Mouse (Mus musculus): ENCODE data around the gene Stk38. TPM values are rescaled to one million over a fixed set of nuclear protein-coding genes. Genes with fewer than 3 reads are reported as not detected.

Stk38 gene
- 118 and 120 TPM in 2 replicates for polyA plus RNA-seq (2015; fragmentation: Nextera tagmentation; extraction: Ambion mirVana)

GRCm38 (mm10) chr17:29007641-29008325, at the start of gene Stk38:
Gene Stk38, minus strand, starts transcription at chr17:29007995.
- H3K9ac ChIP-seq (ENCODE audit: low read length), result peak within 1 kb of the TSS; percentile 94
- H3K4me3 ChIP-seq (replicated peaks; ENCODE audit: low read length), result peak within 1 kb of the TSS; percentile 94
- peak; percentile 95 for ATAC-seq (ENCODE audit: insufficient read depth, low FRiP score)
- H3K36me3 ChIP-seq (ENCODE audit: control insufficient read depth, insufficient read depth, low read length), result no peaks in the 10 kb centered on the region
- under 1% methylated on average over 64 of the region's 65 CpGs for WGBS
- H3K9me3 ChIP-seq (replicated peaks; ENCODE audit: control insufficient read depth, low read length), result no peaks in the 10 kb centered on the region
- peak within 1 kb of the TSS; percentile 96 for H3K27ac ChIP-seq (ENCODE audit: low read length)
- peak within 1 kb of the TSS; percentile 59 for H3K4me2 ChIP-seq (ENCODE audit: low read depth, low read length)
- H3K27me3 ChIP-seq (ENCODE audit: control insufficient read depth, insufficient read depth, low read length), result no peaks in the 10 kb centered on the region
- H3K4me1 ChIP-seq (ENCODE audit: control insufficient read depth, insufficient read depth, low read length), result peaks cover 15% of the 10 kb centered on the region

- ATAC-seq (ENCODE audit: insufficient read depth, low FRiP score), result no peak
- Histone ChIP-seq H3K36me3 (ENCODE audit: control insufficient read depth, insufficient read depth, low read length) (no peaks in the 10 kb centered on the region), H3K27me3 (ENCODE audit: control insufficient read depth, insufficient read depth, low read length) (no peaks in the 10 kb centered on the region), H3K4me2 (ENCODE audit: low read depth, low read length) (no peak overlapping the region), H3K4me1 (ENCODE audit: control insufficient read depth, insufficient read depth, low read length) (peaks cover 31% of the 10 kb centered on the region), H3K9me3 (replicated peaks; ENCODE audit: control insufficient read depth, low read length) (no peaks in the 10 kb centered on the region), H3K27ac (ENCODE audit: low read length) (no peak overlapping the region), H3K9ac (ENCODE audit: low read length) (no peak overlapping the region), H3K4me3 (replicated peaks; ENCODE audit: low read length) (no peak overlapping the region)
- 65% methylated on average over 11 of the region's 11 CpGs for WGBS
Observed at GRCm38 (mm10) chr17:29057361-29057890, 49.6 kb upstream of the Stk38 start.

GRCm38 (mm10) chr17:29056699-29057151, 48.9 kb upstream of the Stk38 start:
- Histone ChIP-seq H3K9ac (ENCODE audit: low read length) (no peak overlapping the region), H3K36me3 (ENCODE audit: control insufficient read depth, insufficient read depth, low read length) (no peaks in the 10 kb centered on the region), H3K4me3 (replicated peaks; ENCODE audit: low read length) (no peak overlapping the region), H3K27ac (ENCODE audit: low read length) (no peak overlapping the region), H3K4me1 (ENCODE audit: control insufficient read depth, insufficient read depth, low read length) (peaks cover 28% of the 10 kb centered on the region), H3K9me3 (replicated peaks; ENCODE audit: control insufficient read depth, low read length) (no peaks in the 10 kb centered on the region), H3K27me3 (ENCODE audit: control insufficient read depth, insufficient read depth, low read length) (no peaks in the 10 kb centered on the region), H3K4me2 (ENCODE audit: low read depth, low read length) (no peak overlapping the region)
- 7% methylated on average over 8 of the region's 8 CpGs for WGBS
- no peak for ATAC-seq (ENCODE audit: insufficient read depth, low FRiP score)

- Histone ChIP-seq H3K27ac (ENCODE audit: low read length) (0 out of 2 replicates have a peak overlapping the region, but pooled peaks have one; percentile 18), H3K9ac (ENCODE audit: low read length) (no peak overlapping the region), H3K27me3 (ENCODE audit: control insufficient read depth, insufficient read depth, low read length) (no peaks in the 10 kb centered on the region), H3K9me3 (replicated peaks; ENCODE audit: control insufficient read depth, low read length) (no peaks in the 10 kb centered on the region), H3K4me3 (replicated peaks; ENCODE audit: low read length) (no peak overlapping the region), H3K4me2 (ENCODE audit: low read depth, low read length) (no peak overlapping the region), H3K4me1 (ENCODE audit: control insufficient read depth, insufficient read depth, low read length) (peaks cover 28% of the 10 kb centered on the region), H3K36me3 (ENCODE audit: control insufficient read depth, insufficient read depth, low read length) (no peaks in the 10 kb centered on the region)
- 16% methylated on average over 7 of the region's 7 CpGs for WGBS
- no peak for ATAC-seq (ENCODE audit: insufficient read depth, low FRiP score)
Observed at GRCm38 (mm10) chr17:29056207-29056606, 48.4 kb upstream of the Stk38 start.

GRCm38 (mm10) chr17:29055586-29055985, 47.8 kb upstream of the Stk38 start:
- no peak overlapping the region for H3K9ac ChIP-seq (ENCODE audit: low read length)
- H3K27me3 ChIP-seq (ENCODE audit: control insufficient read depth, insufficient read depth, low read length), result no peaks in the 10 kb centered on the region
- no peak overlapping the region for H3K27ac ChIP-seq (ENCODE audit: low read length)
- no peak overlapping the region for H3K4me2 ChIP-seq (ENCODE audit: low read depth, low read length)
- WGBS, result 67% methylated on average over 5 of the region's 5 CpGs
- peaks cover 28% of the 10 kb centered on the region for H3K4me1 ChIP-seq (ENCODE audit: control insufficient read depth, insufficient read depth, low read length)
- ATAC-seq (ENCODE audit: insufficient read depth, low FRiP score), result no peak
- no peak overlapping the region for H3K4me3 ChIP-seq (replicated peaks; ENCODE audit: low read length)
- no peaks in the 10 kb centered on the region for H3K36me3 ChIP-seq (ENCODE audit: control insufficient read depth, insufficient read depth, low read length)
- H3K9me3 ChIP-seq (replicated peaks; ENCODE audit: control insufficient read depth, low read length), result no peaks in the 10 kb centered on the region

GRCm38 (mm10) chr17:29054429-29054828, 46.6 kb upstream of the Stk38 start:
- 72% methylated on average over 6 of the region's 6 CpGs for WGBS
- no peak for ATAC-seq (ENCODE audit: insufficient read depth, low FRiP score)

GRCm38 (mm10) chr17:29053841-29054240, 46.0 kb upstream of the Stk38 start:
- Histone ChIP-seq H3K4me1 (ENCODE audit: control insufficient read depth, insufficient read depth, low read length) (peaks cover 35% of the 10 kb centered on the region), H3K9me3 (replicated peaks; ENCODE audit: control insufficient read depth, low read length) (no peaks in the 10 kb centered on the region), H3K4me2 (ENCODE audit: low read depth, low read length) (no peak overlapping the region), H3K27ac (ENCODE audit: low read length) (peak overlapping the region; percentile 35), H3K9ac (ENCODE audit: low read length) (0 out of 2 replicates have a peak overlapping the region, but pooled peaks have one; percentile 26), H3K27me3 (ENCODE audit: control insufficient read depth, insufficient read depth, low read length) (no peaks in the 10 kb centered on the region), H3K36me3 (ENCODE audit: control insufficient read depth, insufficient read depth, low read length) (no peaks in the 10 kb centered on the region), H3K4me3 (replicated peaks; ENCODE audit: low read length) (no peak overlapping the region)
- ATAC-seq (ENCODE audit: insufficient read depth, low FRiP score), result no peak
- 35% methylated on average over 7 of the region's 7 CpGs for WGBS

More at GRCm38 (mm10) chr17:29054429-29054828, 46.6 kb upstream of the Stk38 start:
- H3K9me3 ChIP-seq (replicated peaks; ENCODE audit: control insufficient read depth, low read length), result no peaks in the 10 kb centered on the region
- no peak overlapping the region for H3K4me2 ChIP-seq (ENCODE audit: low read depth, low read length)
- no peak overlapping the region for H3K9ac ChIP-seq (ENCODE audit: low read length)
- no peak overlapping the region for H3K4me3 ChIP-seq (replicated peaks; ENCODE audit: low read length)
- H3K36me3 ChIP-seq (ENCODE audit: control insufficient read depth, insufficient read depth, low read length), result no peaks in the 10 kb centered on the region
- H3K4me1 ChIP-seq (ENCODE audit: control insufficient read depth, insufficient read depth, low read length), result peaks cover 31% of the 10 kb centered on the region
- H3K27ac ChIP-seq (ENCODE audit: low read length), result peak overlapping the region; percentile 35; the same call in 1 of the 2 replicates
- no peaks in the 10 kb centered on the region for H3K27me3 ChIP-seq (ENCODE audit: control insufficient read depth, insufficient read depth, low read length)

GRCm38 (mm10) chr17:29053067-29053466, 45.3 kb upstream of the Stk38 start:
- WGBS, result 83% methylated on average over 6 of the region's 6 CpGs
- Histone ChIP-seq H3K9ac (ENCODE audit: low read length) (no peak overlapping the region), H3K27me3 (ENCODE audit: control insufficient read depth, insufficient read depth, low read length) (no peaks in the 10 kb centered on the region), H3K36me3 (ENCODE audit: control insufficient read depth, insufficient read depth, low read length) (no peaks in the 10 kb centered on the region), H3K4me1 (ENCODE audit: control insufficient read depth, insufficient read depth, low read length) (peaks cover 38% of the 10 kb centered on the region), H3K27ac (ENCODE audit: low read length) (no peak overlapping the region), H3K4me3 (replicated peaks; ENCODE audit: low read length) (no peak overlapping the region), H3K9me3 (replicated peaks; ENCODE audit: control insufficient read depth, low read length) (no peaks in the 10 kb centered on the region), H3K4me2 (ENCODE audit: low read depth, low read length) (no peak overlapping the region)
- no peak for ATAC-seq (ENCODE audit: insufficient read depth, low FRiP score)

GRCm38 (mm10) chr17:29050791-29051190, 43.0 kb upstream of the Stk38 start:
- peak overlapping the region; percentile 21; the same call in 1 of the 2 replicates for H3K4me2 ChIP-seq (ENCODE audit: low read depth, low read length)
- ATAC-seq (ENCODE audit: insufficient read depth, low FRiP score), result no peak
- peaks cover 9% of the 10 kb centered on the region for H3K36me3 ChIP-seq (ENCODE audit: control insufficient read depth, insufficient read depth, low read length)
- 45% methylated on average over 14 of the region's 14 CpGs for WGBS
- H3K9me3 ChIP-seq (replicated peaks; ENCODE audit: control insufficient read depth, low read length), result no peaks in the 10 kb centered on the region
- H3K27me3 ChIP-seq (ENCODE audit: control insufficient read depth, insufficient read depth, low read length), result no peaks in the 10 kb centered on the region
- 0 out of 2 replicates have a peak overlapping the region, but pooled peaks have one; percentile 8 for H3K27ac ChIP-seq (ENCODE audit: low read length)
- peaks cover 25% of the 10 kb centered on the region for H3K4me1 ChIP-seq (ENCODE audit: control insufficient read depth, insufficient read depth, low read length)
- H3K4me3 ChIP-seq (replicated peaks; ENCODE audit: low read length), result no peak overlapping the region
- H3K9ac ChIP-seq (ENCODE audit: low read length), result peak overlapping the region; percentile 26; the same call in 1 of the 2 replicates

All from stomach, embryonic 16.5 days (tissue).